Mouse (Mus musculus) left cerebral cortex, adult 2 months (tissue): ENCODE measurements around the gene Ldb1. TPM values are rescaled to one million over a fixed set of nuclear protein-coding genes. Genes with fewer than 3 reads are reported as not detected.

Source experiments
- DNase-seq, 2 experiments: peaks; one replicate each; pipeline ENCODE4 v3.0.0; 2021 to 2022; ENCODE audit warnings: low spot score in 2 of 2, mixed read lengths in 1 of 2; ENCODE audit errors: extremely low spot score in 1 of 2
- H3K27ac ChIP-seq: fragments of 200-600 bp; 2 replicates; pipeline ENCODE4 v1.8.1; 2022
- H3K4me3 ChIP-seq: fragments of 200-600 bp; 2 replicates; pipeline ENCODE4 v1.8.1; 2022
- CTCF ChIP-seq: fragments of 200-600 bp; IDR thresholded peaks from 2 replicates; pipeline ENCODE4 v1.8.1; 2022; ENCODE audit warnings: antibody characterized with exemption, mild to moderate bottlenecking, moderate library complexity
- intact Hi-C: fragments of 180-260 bp; cut with DNase I; formaldehyde crosslinking; loops from one replicate; pipeline ENCODE4 v1.15.1; 2025
- total RNA-seq, 2 experiments: library from RNA; stranded (reverse); gene quantifications; 2 replicates each; pipeline ENCODE4 v1.2.3; 2021

Gene Ldb1
- total RNA-seq, 2 experiments from 2014 or later = 111 to 117 TPM

GRCm38 (mm10) chr19:46035971-46036370 is 9.0 kb downstream of the Ldb1 start:
- DNase-seq = no peak
- Histone ChIP-seq H3K27ac (no peak overlapping the region), H3K4me3 (no peak overlapping the region)
- intact Hi-C loops = no loop called here
- no peak for TF ChIP-seq CTCF

DNA sequence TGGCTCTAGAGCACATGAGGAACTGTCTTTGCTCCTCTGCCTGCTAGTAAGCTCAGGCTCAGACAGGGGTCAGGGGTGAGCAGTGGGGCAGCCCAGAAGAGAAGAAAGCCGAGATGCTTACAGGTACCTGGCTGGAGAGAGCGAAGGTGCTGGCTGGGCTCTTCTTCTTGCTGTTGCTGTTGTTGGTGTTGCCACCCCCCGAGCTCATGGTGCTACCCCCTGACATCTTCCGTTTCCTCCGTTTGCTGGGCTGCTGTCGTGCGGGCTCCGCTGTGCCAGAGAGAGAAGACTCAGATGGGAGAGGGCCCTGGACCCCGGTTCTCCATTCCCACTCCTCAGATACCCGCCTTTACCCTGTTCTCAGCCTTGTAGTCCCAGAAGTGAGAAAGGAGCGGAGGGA is 11.1 kb downstream of the Ldb1 start:
- H3K27ac ChIP-seq = no peak overlapping the region
- no peak for DNase-seq
- no peak overlapping the region for H3K4me3 ChIP-seq
- no peak for TF ChIP-seq CTCF
- intact Hi-C loops = no loop called here

- H3K4me3 ChIP-seq = no peak overlapping the region
- no peak for DNase-seq
- peak overlapping the region; percentile 5; the same call in 1 of the 2 replicates for H3K27ac ChIP-seq
- TF ChIP-seq CTCF = no peak
- intact Hi-C loops = no loop called here
Observed at GRCm38 (mm10) chr19:46032731-46033510, 12.1 kb downstream of the Ldb1 start.

- TF ChIP-seq CTCF = no peak
- intact Hi-C loops = no loop called here
- DNase-seq = no peak
- no peak overlapping the region for H3K27ac ChIP-seq
- no peak overlapping the region for H3K4me3 ChIP-seq
Observed at GRCm38 (mm10) chr19:46031689-46032432, 13.2 kb downstream of the Ldb1 start.

DNA sequence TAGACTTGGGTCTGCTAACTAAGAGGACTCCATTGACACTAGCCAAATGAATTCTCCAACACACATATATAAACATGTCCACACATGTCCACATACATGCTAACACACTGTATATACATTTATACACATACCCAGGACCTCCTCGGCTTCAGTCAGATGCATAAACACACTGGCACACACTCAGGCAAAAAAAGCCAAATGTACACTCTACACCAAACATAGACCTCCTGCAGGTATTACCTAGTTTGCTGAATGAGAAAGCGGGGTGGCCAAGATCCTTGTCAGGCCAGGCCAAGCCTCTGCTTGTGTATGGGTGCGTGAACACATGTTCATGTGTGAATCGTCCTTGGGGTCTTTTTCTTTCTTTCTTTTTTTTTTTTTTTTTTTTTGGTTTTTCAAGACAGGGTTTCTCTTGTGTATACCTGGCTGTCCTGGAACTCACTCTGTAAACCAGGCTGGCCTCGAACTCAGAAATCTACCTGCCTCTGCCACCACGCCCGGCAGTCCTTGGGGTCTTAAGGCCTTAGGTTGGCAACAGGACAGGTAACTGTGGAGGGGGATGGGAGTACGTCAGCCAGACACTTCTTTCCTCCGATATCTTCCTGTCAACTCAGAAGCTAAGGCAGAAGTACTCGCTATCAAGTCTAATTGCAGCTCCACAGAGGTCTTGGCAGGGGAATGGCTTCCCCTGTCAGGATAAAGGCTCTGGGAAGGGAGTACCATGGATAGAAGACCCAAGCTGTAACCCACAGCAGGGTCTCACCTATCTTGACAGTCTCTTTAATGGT is 14.6 kb downstream of the Ldb1 start:
- intact Hi-C loops = no loop called here
- Histone ChIP-seq H3K4me3 (no peak overlapping the region), H3K27ac (no peak overlapping the region)
- no peak for TF ChIP-seq CTCF
- no peak for DNase-seq

GRCm38 (mm10) chr19:46029652-46030051 is 15.4 kb downstream of the Ldb1 start:
- H3K4me3 ChIP-seq = no peak overlapping the region
- no peak for TF ChIP-seq CTCF
- H3K27ac ChIP-seq = no peak overlapping the region
- DNase-seq = no peak
- intact Hi-C loops = no loop called here

- peak; percentile 21 for TF ChIP-seq CTCF
- Histone ChIP-seq H3K27ac (no peak overlapping the region), H3K4me3 (no peak overlapping the region)
- intact Hi-C loops = no loop called here
- DNase-seq = no peak
Observed at GRCm38 (mm10) chr19:46028747-46029320, 16.2 kb downstream of the Ldb1 start.

DNA sequence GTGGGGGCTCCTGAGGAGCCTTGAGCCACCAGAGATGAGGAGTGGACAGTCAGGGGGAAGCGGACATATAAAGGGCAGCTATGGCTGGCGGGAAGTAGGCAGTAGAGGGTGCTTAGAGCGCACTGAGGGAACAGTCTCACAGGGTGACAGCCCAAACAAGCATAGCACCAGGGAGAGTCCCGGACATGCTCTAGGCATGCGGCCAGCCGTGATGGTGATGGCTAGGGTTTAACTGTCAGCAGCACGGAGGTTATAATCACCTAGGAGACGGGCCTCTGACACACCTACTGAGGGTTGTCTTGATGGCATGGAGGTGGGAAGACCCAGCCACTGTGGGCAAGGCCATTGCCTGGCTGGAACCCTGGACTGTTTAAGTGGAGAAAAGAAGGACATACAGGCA is 18.4 kb downstream of the Ldb1 start:
- DNase-seq = no peak
- intact Hi-C loops = no loop called here
- no peak overlapping the region for H3K27ac ChIP-seq
- no peak overlapping the region for H3K4me3 ChIP-seq
- no peak for TF ChIP-seq CTCF

- intact Hi-C loops = no loop called here
- no peak overlapping the region for H3K27ac ChIP-seq
- no peak overlapping the region for H3K4me3 ChIP-seq
- no peak for TF ChIP-seq CTCF
- no peak for DNase-seq
Observed at GRCm38 (mm10) chr19:46024959-46025358, 20.1 kb downstream of the Ldb1 start.

DNA sequence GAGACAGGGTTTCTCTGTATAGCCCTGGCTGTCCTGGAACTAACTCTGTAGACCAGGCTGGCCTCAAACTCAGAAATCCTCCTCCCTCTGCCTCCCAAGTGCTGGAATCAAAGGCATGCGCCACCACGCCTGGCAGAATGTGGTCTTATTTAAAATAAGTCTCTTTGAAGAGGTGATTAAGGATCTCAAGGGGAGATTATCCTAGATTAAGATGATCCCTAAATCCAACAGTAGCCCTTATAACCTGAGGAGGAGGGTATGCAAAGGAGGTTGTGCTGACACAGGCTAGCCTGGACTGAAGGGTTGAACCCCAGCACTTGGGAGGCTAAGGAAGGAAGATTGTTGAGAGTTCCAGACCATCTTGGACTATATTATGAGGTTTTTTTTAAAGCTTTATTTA is 29.0 kb downstream of the Ldb1 start:
- intact Hi-C loops = loop anchor here (10.0 kb wide), 1 partner anchor 441 kb away; no protein-coding TSS in a partner anchor
- TF ChIP-seq CTCF = no peak

GRCm38 (mm10) chr19:46014572-46015178 is 30.3 kb downstream of the Ldb1 start:
- peak; percentile 81 to 85 for DNase-seq
- Histone ChIP-seq H3K27ac (no peak overlapping the region), H3K4me3 (no peak overlapping the region)
- intact Hi-C loops = loop anchor here (2.0 to 10.0 kb wide), 2 partner anchors 202 to 440 kb away; no protein-coding TSS in a partner anchor
- peak; percentile 98 for TF ChIP-seq CTCF

More for the DNA sequence above, 29.0 kb downstream of the Ldb1 start:
- no peak overlapping the region for H3K27ac ChIP-seq
- H3K4me3 ChIP-seq = no peak overlapping the region
- DNase-seq = no peak
